Mouse (Mus musculus): ENCODE measurements around the gene Tab2. TPM values are rescaled to one million over a fixed set of nuclear protein-coding genes. Genes with fewer than 3 reads are reported as not detected.

Tab2 gene
- polyA plus RNA-seq, 1 experiment from 2014 or later = 15.4 TPM

DNA sequence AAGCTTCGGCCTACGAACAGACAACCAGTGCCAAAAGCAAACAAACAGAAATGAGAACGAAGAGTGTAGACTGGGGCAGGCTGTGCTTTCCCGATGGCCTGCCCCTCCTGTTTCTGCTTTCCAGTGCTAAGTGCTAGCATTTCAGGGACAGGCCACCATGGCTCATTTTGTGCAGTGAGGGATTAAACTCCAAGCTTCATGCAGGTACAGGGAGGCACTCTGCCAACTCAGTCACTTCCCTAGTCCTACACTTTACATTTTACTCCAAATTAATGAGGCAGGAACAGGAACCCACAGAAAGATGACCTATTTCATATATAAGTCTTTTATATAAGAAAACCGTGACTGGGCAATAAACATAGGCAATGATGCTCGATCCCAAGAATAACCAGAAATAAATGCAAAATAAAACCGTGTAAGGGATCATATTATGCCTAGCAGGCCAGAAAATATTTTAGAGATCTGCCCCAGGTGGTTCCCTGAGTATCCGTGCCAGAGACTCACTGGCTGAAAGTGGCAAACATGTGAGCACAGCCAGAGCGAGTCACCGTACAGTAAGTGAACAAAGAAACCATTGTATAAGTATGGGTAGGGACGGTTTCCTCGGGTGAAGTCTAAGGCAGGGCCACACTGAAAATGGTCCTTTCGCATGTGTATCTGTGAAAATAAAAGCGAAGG is 94.6 kb downstream of the Tab2 start:
- ATAC-seq = no peak
- H3K36me3 ChIP-seq = no peaks in the 10 kb centered on the region
- no peak overlapping the region for H3K9ac ChIP-seq (replicated peaks)
- no peak overlapping the region for H3K27ac ChIP-seq
- 87% methylated on average over 14 of the region's 14 CpGs for WGBS
- H3K9me3 ChIP-seq = no peaks in the 10 kb centered on the region
- no peak overlapping the region for H3K4me2 ChIP-seq (replicated peaks)
- no peaks in the 10 kb centered on the region for H3K4me1 ChIP-seq (replicated peaks)
- 0 out of 2 replicates have a peak, but pooled peaks cover under 1% of the 10 kb centered on the region for H3K27me3 ChIP-seq
- no peak overlapping the region for H3K4me3 ChIP-seq (replicated peaks)

DNA sequence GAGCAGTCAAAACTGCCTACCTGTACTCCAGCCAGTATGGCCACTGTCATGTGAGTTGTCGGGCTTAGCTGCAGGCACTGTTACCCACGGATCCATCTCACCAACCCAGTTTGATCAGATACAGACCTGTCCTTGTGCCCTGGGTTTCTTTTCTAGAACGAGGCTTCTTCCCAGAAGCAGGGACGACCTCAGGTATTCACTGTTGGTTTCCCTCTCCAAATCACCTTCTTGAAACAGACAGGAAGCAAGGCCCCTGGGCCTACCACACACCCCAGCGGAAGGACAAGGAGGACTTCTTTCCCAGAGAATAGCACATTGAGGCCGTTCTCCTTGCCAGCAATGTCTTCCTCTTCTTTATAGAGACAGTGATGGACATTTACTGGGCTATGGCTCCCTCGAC is 95.5 kb downstream of the Tab2 start:
- Histone ChIP-seq H3K27ac (no peak overlapping the region), H3K27me3 (no peaks in the 10 kb centered on the region), H3K4me1 (replicated peaks) (no peaks in the 10 kb centered on the region), H3K9me3 (no peaks in the 10 kb centered on the region), H3K4me2 (replicated peaks) (no peak overlapping the region), H3K9ac (replicated peaks) (no peak overlapping the region), H3K36me3 (no peaks in the 10 kb centered on the region), H3K4me3 (replicated peaks) (no peak overlapping the region)
- no peak for ATAC-seq
- WGBS = 92% methylated on average over 7 of the region's 7 CpGs

Other genes with a start within 250 kb of the Tab2 start
- gene Katna1, start 230.2 kb downstream of the Tab2 start, polyA plus RNA-seq (2015; fragmentation: Nextera tagmentation; extraction: Ambion mirVana) = 40.2 and 40.3 TPM in 2 replicates
- gene Ginm1, start 163.4 kb downstream of the Tab2 start, polyA plus RNA-seq (2015; fragmentation: Nextera tagmentation; extraction: Ambion mirVana) = 49.6 and 51.1 TPM in 2 replicates
- gene Ppil4, start 163.3 kb downstream of the Tab2 start, polyA plus RNA-seq (2015; fragmentation: Nextera tagmentation; extraction: Ambion mirVana) = 51.2 and 55.2 TPM in 2 replicates
- gene Zc3h12d, start 123.8 kb downstream of the Tab2 start, polyA plus RNA-seq (2015; fragmentation: Nextera tagmentation; extraction: Ambion mirVana) = 0.08 and 0.10 TPM in 2 replicates

Data from midbrain, embryonic 13.5 days (tissue).